Mouse (Mus musculus): Measurements from ENCODE around the gene Tlk1.

Tlk1 gene

GRCm38 (mm10) chr2:70825371-70826051, at the start of gene Tlk1:
Gene Tlk1 (minus strand): TSS chr2:70825728.
- in situ Hi-C loops (cut with MseI, MboI) = no loop called here

GRCm38 (mm10) chr2:70875129-70875528, 49.6 kb upstream of the Tlk1 start:
- in situ Hi-C loops (cut with MseI, MboI) = no loop called here

- in situ Hi-C loops (cut with MseI, MboI) = no loop called here
These were observed 47.6 kb upstream of the Tlk1 start for GRCm38 (mm10) chr2:70873168-70873567.

- in situ Hi-C loops (cut with MseI, MboI) = no loop called here
These were observed 46.0 kb upstream of the Tlk1 start for GRCm38 (mm10) chr2:70871466-70872022.

GRCm38 (mm10) chr2:70870819-70871218, 45.3 kb upstream of the Tlk1 start:
- in situ Hi-C loops (cut with MseI, MboI) = no loop called here

GRCm38 (mm10) chr2:70869116-70869515, 43.6 kb upstream of the Tlk1 start:
- in situ Hi-C loops (cut with MseI, MboI) = no loop called here

GRCm38 (mm10) chr2:70867231-70867630, 41.7 kb upstream of the Tlk1 start:
- in situ Hi-C loops (cut with MseI, MboI) = no loop called here

GRCm38 (mm10) chr2:70862881-70863280, 37.4 kb upstream of the Tlk1 start:
- in situ Hi-C loops (cut with MseI, MboI) = no loop called here

- in situ Hi-C loops (cut with MseI, MboI) = no loop called here
These were observed 34.2 kb upstream of the Tlk1 start for GRCm38 (mm10) chr2:70859740-70860139.

- in situ Hi-C loops (cut with MseI, MboI) = no loop called here
These were observed 31.4 kb upstream of the Tlk1 start for GRCm38 (mm10) chr2:70856971-70857370.

GRCm38 (mm10) chr2:70854231-70854888, 28.8 kb upstream of the Tlk1 start:
- in situ Hi-C loops (cut with MseI, MboI) = no loop called here

GRCm38 (mm10) chr2:70853329-70853728, 27.8 kb upstream of the Tlk1 start:
- in situ Hi-C loops (cut with MseI, MboI) = no loop called here

GRCm38 (mm10) chr2:70852796-70853221, 27.3 kb upstream of the Tlk1 start:
- in situ Hi-C loops (cut with MseI, MboI) = no loop called here

GRCm38 (mm10) chr2:70852186-70852795, 26.8 kb upstream of the Tlk1 start:
- in situ Hi-C loops (cut with MseI, MboI) = no loop called here

GRCm38 (mm10) chr2:70845871-70846270, 20.3 kb upstream of the Tlk1 start:
- in situ Hi-C loops (cut with MseI, MboI) = no loop called here

- in situ Hi-C loops (cut with MseI, MboI) = no loop called here
These were observed 19.3 kb upstream of the Tlk1 start for GRCm38 (mm10) chr2:70844694-70845395.

- in situ Hi-C loops (cut with MseI, MboI) = no loop called here
These were observed 16.6 kb upstream of the Tlk1 start for GRCm38 (mm10) chr2:70842049-70842618.

- in situ Hi-C loops (cut with MseI, MboI) = no loop called here
These were observed 13.1 kb upstream of the Tlk1 start for GRCm38 (mm10) chr2:70838536-70839216.

- in situ Hi-C loops (cut with MseI, MboI) = no loop called here
These were observed 10.8 kb upstream of the Tlk1 start for GRCm38 (mm10) chr2:70836306-70836651.

GRCm38 (mm10) chr2:70835641-70836305, 10.2 kb upstream of the Tlk1 start:
- in situ Hi-C loops (cut with MseI, MboI) = no loop called here

GRCm38 (mm10) chr2:70835209-70835608, 9.7 kb upstream of the Tlk1 start:
- in situ Hi-C loops (cut with MseI, MboI) = no loop called here

All from mouse trophoblast stem cell (cell line).